Mouse (Mus musculus): Measurements from ENCODE around the gene Eaf2.

DNA sequence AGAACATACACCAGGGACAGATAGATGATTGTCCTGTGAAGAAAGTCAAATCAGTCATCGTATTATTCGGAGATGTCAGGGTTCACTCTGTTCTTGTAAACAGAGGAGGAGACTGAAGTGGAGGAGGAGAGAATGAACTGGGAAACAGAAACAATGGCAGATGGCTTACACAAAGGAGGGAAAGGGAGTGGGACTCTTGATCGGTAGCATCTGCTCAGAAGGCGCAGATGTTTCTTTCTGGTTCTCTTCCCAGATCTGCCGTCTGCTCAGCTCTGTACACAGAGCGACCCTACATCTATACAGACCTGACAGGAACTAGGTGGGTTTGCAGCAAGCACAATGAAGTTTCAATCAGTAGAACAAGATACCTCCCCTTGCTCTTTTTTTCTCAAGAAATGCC, 99.1 kb downstream of the Eaf2 start:
- TF ChIP-seq CTCF (IDR thresholded peaks at IDR 0.05; ENCODE audit: low read depth, low read length) (no peak), GATA1 (IDR thresholded peaks at IDR 0.05; ENCODE audit: borderline replicate concordance, low read length) (no peak), TAL1 (conservative IDR thresholded peaks at IDR 0.05; ENCODE audit: low read depth, low read length) (no peak), POLR2AphosphoS5 (IDR thresholded peaks at IDR 0.05; ENCODE audit: insufficient replicate concordance, low read depth, low read length) (no peak)
